Mouse (Mus musculus) liver, postnatal 0 days (tissue): ENCODE results near the gene Katnal1. TPM values are rescaled to one million over a fixed set of nuclear protein-coding genes. Genes with fewer than 3 reads are reported as not detected.

Source experiments
- ATAC-seq: fragments of 200-750 bp; cut with Nextera tagmentation; 2 replicates; pipeline ENCODE4 v1.8.0; 2017; ENCODE audit warnings: mild to moderate bottlenecking, moderate library complexity
- DNase-seq: peaks from one replicate; pipeline ENCODE4 v3.0.0-alpha.2; 2016
- H3K27ac ChIP-seq: fragments of 300-500 bp; sonication (generic); 2 replicates; pipeline ENCODE4 v1.5.1; 2014; ENCODE audit warnings: antibody characterized with exemption, moderate library complexity, mild to moderate bottlenecking, low read depth
- H3K27me3 ChIP-seq: fragments of 300-500 bp; sonication (generic); 2 replicates; pipeline ENCODE4 v1.6.1; 2014; ENCODE audit warnings: low read length, control low read depth, mixed read lengths; ENCODE audit not compliant: insufficient read depth
- H3K36me3 ChIP-seq: fragments of 300-500 bp; sonication (generic); replicated peaks from 2 replicates; pipeline ENCODE4 v1.6.1; 2014; ENCODE audit warnings: mild to moderate bottlenecking, control low read depth, low read length, moderate library complexity, mixed read lengths; ENCODE audit not compliant: insufficient read depth
- H3K4me1 ChIP-seq: fragments of 300-500 bp; sonication (generic); 2 replicates; pipeline ENCODE4 v1.6.1; 2014; ENCODE audit warnings: antibody characterized with exemption, mild to moderate bottlenecking, control low read depth; ENCODE audit not compliant: insufficient read depth
- H3K4me2 ChIP-seq: fragments of 300-500 bp; sonication (generic); 2 replicates; pipeline ENCODE4 v1.6.1; 2014; ENCODE audit warnings: low read depth, mild to moderate bottlenecking, low read length, moderate library complexity, mixed read lengths
- H3K4me3 ChIP-seq: fragments of 300-500 bp; sonication (generic); 2 replicates; pipeline ENCODE4 v1.5.1; 2014; ENCODE audit warnings: low read depth, low read length
- H3K9ac ChIP-seq: fragments of 300-500 bp; sonication (generic); replicated peaks from 2 replicates; pipeline ENCODE4 v1.6.1; 2014; ENCODE audit warnings: mild to moderate bottlenecking, moderate library complexity
- H3K9me3 ChIP-seq: fragments of 300-500 bp; sonication (generic); 2 replicates; pipeline ENCODE4 v1.6.1; 2016; ENCODE audit warnings: mild to moderate bottlenecking, control low read depth, low read length, mixed read lengths
- CTCF ChIP-seq: sonication (generic); IDR thresholded peaks from 2 replicates; pipeline ENCODE4 v1.5.1; 2016; ENCODE audit warnings: antibody characterized with exemption, low read depth
- EP300 ChIP-seq: IDR thresholded peaks from 2 replicates; pipeline ENCODE4 v1.6.1; 2016; ENCODE audit warnings: antibody characterized with exemption, low read depth, mild to moderate bottlenecking
- WGBS: fragments of 180-500 bp; shearing (Covaris S2); extraction: QIAGEN DNeasy Blood & Tissue Kit; methylation state at CpG from one replicate; pipeline ENCODE4 v1.1.7; 2014; ENCODE audit not compliant: insufficient replicate concordance; 5-methylcytosine and 5-hydroxymethylcytosine counted together
- polyA plus RNA-seq: library from polyadenylated mRNA; unstranded; fragments of >200 nt; fragmentation: Nextera tagmentation; extraction: Ambion mirVana; gene quantifications from 2 replicates; pipeline ENCODE4 v1.2.1, GENCODE M21; 2015

Gene Katnal1
- polyA plus RNA-seq, 1 experiment from 2014 or later, result 4.8 TPM

DNA sequence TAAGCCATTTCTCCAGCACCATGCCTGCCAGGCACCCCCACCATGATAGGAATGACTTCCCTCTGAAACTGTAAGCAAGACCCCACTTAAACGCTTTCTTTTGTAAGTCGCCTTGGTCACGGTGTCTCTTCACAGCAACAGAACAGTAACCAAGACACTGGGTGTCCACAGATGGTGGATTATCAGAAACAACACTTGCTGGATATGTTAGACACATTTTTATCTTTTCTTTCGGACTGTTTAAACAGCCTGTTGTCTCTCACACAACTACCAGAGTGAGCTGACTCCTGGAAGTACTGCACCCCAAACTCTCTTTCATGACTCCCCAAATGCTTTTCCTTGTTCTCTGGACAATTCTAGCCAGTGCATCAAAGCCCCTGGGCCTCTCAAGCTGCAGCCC is 38.9 kb downstream of the Katnal1 start:
- Histone ChIP-seq H3K9me3 (no peaks in the 10 kb centered on the region), H3K4me2 (no peak overlapping the region), H3K4me3 (no peak overlapping the region), H3K27me3 (no peaks in the 10 kb centered on the region), H3K27ac (no peak overlapping the region), H3K9ac (no peak overlapping the region), H3K4me1 (peaks cover 5% of the 10 kb centered on the region; the same call in 1 of the 2 replicates), H3K36me3 (peaks cover 32% of the 10 kb centered on the region)
- no peak for ATAC-seq
- 83% methylated on average over 4 of the region's 4 CpGs for WGBS
- TF ChIP-seq CTCF (no peak), EP300 (no peak)
- DNase-seq, result no peak

DNA sequence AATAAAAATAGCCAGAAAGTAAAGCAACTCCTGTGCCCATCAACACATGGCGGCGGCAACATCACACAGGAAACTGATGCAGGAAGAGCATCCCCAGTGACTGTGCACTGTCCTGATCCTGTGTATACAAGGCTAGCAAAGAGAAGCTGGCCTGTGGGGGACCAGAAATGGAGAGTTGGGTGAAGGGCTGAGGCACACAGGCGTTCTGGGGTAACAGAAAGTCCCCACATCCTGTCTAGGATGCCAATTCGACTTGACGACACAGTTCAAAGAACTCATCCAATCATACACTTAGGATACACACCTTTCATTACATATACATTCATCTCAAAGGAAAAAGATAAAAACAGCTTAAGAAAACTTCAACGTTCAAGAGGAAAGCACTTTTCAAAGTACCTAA is 41.1 kb downstream of the Katnal1 start:
- Histone ChIP-seq H3K27ac (no peak overlapping the region), H3K27me3 (no peaks in the 10 kb centered on the region), H3K4me3 (no peak overlapping the region), H3K4me2 (no peak overlapping the region), H3K9ac (no peak overlapping the region), H3K9me3 (no peaks in the 10 kb centered on the region), H3K4me1 (peaks cover 5% of the 10 kb centered on the region; the same call in 1 of the 2 replicates), H3K36me3 (peaks cover 21% of the 10 kb centered on the region)
- TF ChIP-seq CTCF, result no peak
- WGBS, result 80% methylated on average over 6 of the region's 6 CpGs
- no peak for DNase-seq
- no peak for ATAC-seq

DNA sequence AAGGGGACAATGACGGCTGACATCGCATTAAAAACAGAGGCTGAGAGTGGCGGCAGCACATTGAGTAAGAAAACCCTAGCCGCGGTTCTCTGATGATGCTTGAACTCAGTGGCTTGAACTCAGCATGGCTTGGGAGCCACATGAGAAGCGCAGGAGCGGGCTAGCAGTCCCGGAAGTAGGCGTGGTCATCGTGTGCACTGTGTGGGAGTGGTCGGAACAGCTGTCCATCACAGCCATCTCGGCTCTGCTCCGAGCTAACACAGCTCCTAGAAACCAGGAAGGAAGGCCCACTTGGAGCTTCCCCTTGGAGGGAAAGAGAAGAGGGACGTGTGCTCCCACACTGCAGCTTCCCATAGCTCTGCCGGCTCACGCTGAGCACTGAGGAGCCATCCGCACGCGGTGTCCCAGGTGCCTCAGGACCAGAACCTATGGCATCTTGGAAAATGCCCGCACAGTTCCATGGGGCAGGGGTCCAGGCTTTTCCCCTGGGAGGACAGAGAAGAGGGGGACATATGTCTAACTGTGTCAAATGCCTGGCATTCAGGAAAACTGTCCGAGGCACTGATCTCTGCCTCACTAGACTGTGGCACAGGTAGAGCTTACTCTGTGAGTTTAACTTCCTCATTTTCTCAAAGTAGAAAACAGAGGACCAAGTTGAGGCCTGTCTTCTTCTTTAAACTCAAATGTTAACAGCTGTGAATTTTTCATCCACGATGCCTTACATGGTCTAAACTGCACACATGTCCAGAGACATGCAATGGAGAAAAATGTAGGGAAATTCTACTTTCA is 43.1 kb downstream of the Katnal1 start:
- Histone ChIP-seq H3K9me3 (no peaks in the 10 kb centered on the region), H3K36me3 (peaks cover 12% of the 10 kb centered on the region), H3K4me1 (peaks cover 5% of the 10 kb centered on the region; the same call in 1 of the 2 replicates), H3K4me3 (0 out of 2 replicates have a peak overlapping the region, but pooled peaks have one; percentile 4), H3K9ac (no peak overlapping the region; the same call in 1 of the 2 replicates), H3K4me2 (peak overlapping the region; percentile 64), H3K27me3 (no peaks in the 10 kb centered on the region), H3K27ac (no peak overlapping the region)
- DNase-seq (peak; percentile 80), ATAC-seq (peak; percentile 96)
- TF ChIP-seq CTCF (no peak), EP300 (no peak)
- 34% methylated on average over 22 of the region's 22 CpGs for WGBS

DNA sequence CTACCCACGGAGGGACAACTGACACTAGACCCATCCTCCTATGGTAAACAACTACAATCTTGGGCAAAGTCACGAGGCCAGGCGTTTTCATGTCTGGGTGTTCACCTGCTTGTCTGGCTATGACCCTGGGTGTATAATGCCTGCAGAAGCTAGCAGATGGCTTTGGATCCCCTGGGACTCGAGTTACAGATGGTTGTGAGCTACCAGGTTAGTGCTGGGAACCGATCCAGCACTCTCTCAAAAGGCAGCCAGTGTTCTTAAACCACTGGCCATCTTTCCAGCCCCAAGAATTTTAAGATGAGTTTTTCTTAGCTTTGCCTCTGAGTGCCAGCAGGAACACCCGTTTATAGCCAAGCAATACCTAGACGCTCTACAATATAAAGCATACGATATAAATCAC is 45.4 kb downstream of the Katnal1 start:
- WGBS, result 80% methylated on average over 8 of the region's 8 CpGs
- ATAC-seq, result no peak

DNA sequence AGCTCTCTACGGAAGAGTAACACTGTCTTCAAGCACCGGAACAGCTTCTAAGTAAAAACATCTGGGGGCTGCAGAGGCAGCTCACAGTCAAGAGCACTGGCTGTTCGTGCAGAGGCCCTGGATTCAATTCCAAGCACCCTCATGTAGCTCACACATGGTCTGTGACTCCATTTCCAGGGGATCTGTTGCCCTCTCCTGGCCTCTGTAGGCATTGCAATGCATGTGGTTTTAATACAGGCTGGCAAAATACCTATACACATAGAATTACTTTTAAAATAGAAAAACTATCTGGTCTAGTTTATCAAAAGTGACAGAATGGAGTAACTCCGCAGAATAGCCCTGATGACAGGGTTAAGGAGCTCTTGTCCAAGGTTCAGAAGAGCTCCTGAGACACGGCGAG is 49.9 kb downstream of the Katnal1 start:
- Histone ChIP-seq H3K27ac (no peak overlapping the region), H3K4me1 (no peaks in the 10 kb centered on the region), H3K4me3 (no peak overlapping the region), H3K36me3 (peaks cover 26% of the 10 kb centered on the region), H3K4me2 (no peak overlapping the region), H3K27me3 (no peaks in the 10 kb centered on the region), H3K9ac (no peak overlapping the region), H3K9me3 (no peaks in the 10 kb centered on the region)
- TF ChIP-seq CTCF (peak; percentile 64), EP300 (no peak)
- DNase-seq (peak; percentile 34), ATAC-seq (no peak)
- 91% methylated on average over 6 of the region's 6 CpGs for WGBS

More for the DNA sequence above, 45.4 kb downstream of the Katnal1 start:
- Histone ChIP-seq H3K36me3 (peaks cover 4% of the 10 kb centered on the region), H3K27me3 (no peaks in the 10 kb centered on the region), H3K9me3 (no peaks in the 10 kb centered on the region), H3K9ac (no peak overlapping the region), H3K4me3 (no peak overlapping the region), H3K4me1 (peaks cover 5% of the 10 kb centered on the region; the same call in 1 of the 2 replicates), H3K27ac (no peak overlapping the region), H3K4me2 (no peak overlapping the region)
- no peak for DNase-seq
- no peak for TF ChIP-seq CTCF
- TF ChIP-seq EP300, result no peak

GRCm38 (mm10) chr5:148873116-148873515 is 56.0 kb downstream of the Katnal1 start:
- Histone ChIP-seq H3K4me3 (no peak overlapping the region), H3K9me3 (no peaks in the 10 kb centered on the region), H3K27ac (no peak overlapping the region), H3K27me3 (no peaks in the 10 kb centered on the region), H3K4me1 (no peaks in the 10 kb centered on the region), H3K36me3 (peaks cover 26% of the 10 kb centered on the region), H3K4me2 (no peak overlapping the region), H3K9ac (no peak overlapping the region)
- ATAC-seq (no peak), DNase-seq (no peak)
- TF ChIP-seq EP300, result no peak
- TF ChIP-seq CTCF, result no peak
- 85% methylated on average over 8 of the region's 8 CpGs for WGBS
